Mouse (Mus musculus) olfactory bulb, adult 2 months (tissue): ENCODE results near the gene Mtmr12. TPM values are rescaled to one million over a fixed set of nuclear protein-coding genes. Genes with fewer than 3 reads are reported as not detected.
"Not testable (repeated sequence)": the region's sequence is repeated elsewhere in the genome, so short reads cannot be mapped to it uniquely, and the experiment has no call there.

Experiments used
- H3K27ac ChIP-seq: fragments of 200-500 bp; 2 replicates; pipeline ENCODE4 v1.5.1; 2012; ENCODE audit warnings: low read depth, low read length; ENCODE audit not compliant: insufficient read depth
- H3K4me1 ChIP-seq: fragments of 200-500 bp; 2 replicates; pipeline ENCODE4 v1.6.1; 2012; ENCODE audit warnings: low read length; ENCODE audit not compliant: control insufficient read depth, insufficient read depth
- H3K4me3 ChIP-seq: fragments of 200-500 bp; 2 replicates; pipeline ENCODE4 v1.5.1; 2012; ENCODE audit warnings: mild to moderate bottlenecking, low read depth, low read length, moderate library complexity; ENCODE audit not compliant: insufficient read depth
- CTCF ChIP-seq: fragments of 200-500 bp; IDR thresholded peaks from 2 replicates; pipeline ENCODE4 v1.5.1; 2012; ENCODE audit warnings: low read depth, mild to moderate bottlenecking, low read length, moderate library complexity; ENCODE audit not compliant: insufficient read depth
- POLR2A ChIP-seq: fragments of 200-500 bp; IDR thresholded peaks from 2 replicates; pipeline ENCODE4 v1.6.1; 2012; ENCODE audit warnings: mild to moderate bottlenecking, low read depth, low read length, moderate library complexity; ENCODE audit not compliant: insufficient read depth
- WGBS: fragments of 180-500 bp; shearing (Covaris S2); methylation state at CpG from one replicate; pipeline ENCODE4 v1.1.7; 2018; 5-methylcytosine and 5-hydroxymethylcytosine counted together
- polyA plus RNA-seq: library from polyadenylated mRNA; stranded (reverse); fragments of >200 nt; gene quantifications from 2 replicates; pipeline ENCODE4 v1.2.4, GENCODE M21; 2012; ENCODE audit warnings: low replicate concordance; ENCODE audit not compliant: missing spikeins, insufficient read depth, insufficient read length

The Mtmr12 gene
- polyA plus RNA-seq, 1 experiment: not detected

- H3K27ac ChIP-seq: no peak overlapping the region
- H3K4me3 ChIP-seq: no peak overlapping the region
- H3K4me1 ChIP-seq: peaks cover 12% of the 10 kb centered on the region
- 78% methylated on average over 7 of the region's 7 CpGs for WGBS
- no peak for TF ChIP-seq POLR2A
- TF ChIP-seq CTCF: no peak
Observed at GRCm38 (mm10) chr15:12206646-12207222, 1.9 kb downstream of the Mtmr12 start.

GRCm38 (mm10) chr15:12207556-12208090 lies 2.8 kb downstream of the Mtmr12 start:
- no peak for TF ChIP-seq POLR2A
- TF ChIP-seq CTCF: no peak
- Histone ChIP-seq H3K27ac (no peak overlapping the region), H3K4me3 (no peak overlapping the region), H3K4me1 (peaks cover 13% of the 10 kb centered on the region)
- 73% methylated on average over 6 of the region's 6 CpGs for WGBS

- no peak overlapping the region for H3K27ac ChIP-seq
- WGBS: 70% methylated on average over 8 of the region's 8 CpGs
- H3K4me1 ChIP-seq: peaks cover 21% of the 10 kb centered on the region
- H3K4me3 ChIP-seq: no peak overlapping the region
- TF ChIP-seq POLR2A: no peak
- TF ChIP-seq CTCF: no peak
Observed at GRCm38 (mm10) chr15:12211577-12211976, 6.7 kb downstream of the Mtmr12 start.

- no peak overlapping the region for H3K4me3 ChIP-seq
- no peak overlapping the region for H3K27ac ChIP-seq
- WGBS: 90% methylated on average over 1 of the region's 1 CpGs
- peaks cover 22% of the 10 kb centered on the region for H3K4me1 ChIP-seq
- no peak for TF ChIP-seq CTCF
- no peak for TF ChIP-seq POLR2A
Observed at GRCm38 (mm10) chr15:12212266-12212665, 7.4 kb downstream of the Mtmr12 start.

DNA sequence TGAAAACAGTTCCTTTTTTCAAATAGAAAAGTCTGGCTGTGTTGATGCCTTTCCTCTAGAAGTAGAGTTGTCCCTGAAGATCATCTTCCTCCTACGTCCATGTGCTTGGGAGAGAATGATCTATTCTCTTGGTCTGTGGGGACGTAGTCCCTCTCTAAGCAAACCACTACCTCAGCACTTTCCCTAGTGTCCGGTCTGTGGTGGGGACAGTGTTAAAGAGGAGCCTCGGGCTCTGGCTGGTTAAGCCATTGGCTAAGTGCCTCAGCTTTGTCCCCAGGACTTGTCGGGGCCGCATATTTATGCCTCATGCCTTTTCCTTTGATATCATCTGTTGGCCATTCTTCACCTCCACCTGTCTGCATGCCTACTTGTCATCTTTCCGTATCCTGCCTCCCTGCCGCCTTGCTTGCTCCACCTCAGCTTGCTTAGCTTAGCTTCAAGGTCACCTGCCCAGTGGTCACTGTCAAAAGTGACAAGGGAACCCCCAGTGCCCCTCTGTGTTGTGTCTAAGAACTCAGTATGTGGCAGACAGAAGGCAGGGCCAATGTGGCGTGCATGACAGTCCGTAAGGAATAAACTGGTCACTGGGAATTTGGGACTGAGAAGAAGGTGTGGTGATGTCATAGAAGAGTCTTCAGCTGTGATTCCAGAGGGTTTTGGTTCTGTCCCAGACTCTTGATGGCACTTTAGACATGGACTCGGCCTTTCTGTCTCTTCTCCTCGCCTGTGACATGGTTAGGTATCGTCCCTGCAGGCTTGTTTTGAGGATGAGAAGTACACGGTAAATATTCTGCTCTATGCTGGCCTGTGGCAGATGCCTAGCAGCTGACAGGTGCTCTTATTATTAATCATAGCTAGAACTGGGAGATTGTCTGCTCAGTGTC lies 9.9 kb downstream of the Mtmr12 start:
- no peak for TF ChIP-seq CTCF
- no peak for TF ChIP-seq POLR2A
- no peak overlapping the region for H3K4me3 ChIP-seq
- 82% methylated on average over 14 of the region's 14 CpGs for WGBS
- peaks cover 20% of the 10 kb centered on the region for H3K4me1 ChIP-seq
- no peak overlapping the region for H3K27ac ChIP-seq

DNA sequence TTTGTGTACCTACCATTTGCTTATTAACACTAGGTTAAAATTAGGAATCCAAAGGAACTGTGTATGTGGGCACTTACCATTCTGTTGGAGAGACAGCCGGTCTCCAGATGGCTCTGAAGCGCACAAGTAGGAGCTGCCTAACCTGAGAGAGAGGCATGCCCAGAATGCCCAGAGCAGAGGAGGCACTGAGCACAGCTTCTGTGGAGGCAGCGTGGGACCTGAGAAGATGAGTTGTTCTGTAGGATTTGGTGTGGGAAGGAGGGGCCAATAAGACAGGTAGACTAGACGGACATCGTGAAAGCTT lies 10.5 kb downstream of the Mtmr12 start:
- 84% methylated on average over 5 of the region's 5 CpGs for WGBS
- Histone ChIP-seq H3K4me1 (peaks cover 20% of the 10 kb centered on the region), H3K27ac (no peak overlapping the region), H3K4me3 (no peak overlapping the region)
- no peak for TF ChIP-seq POLR2A
- no peak for TF ChIP-seq CTCF

- H3K4me3 ChIP-seq: no peak overlapping the region
- peaks cover 22% of the 10 kb centered on the region for H3K4me1 ChIP-seq
- H3K27ac ChIP-seq: no peak overlapping the region
- TF ChIP-seq POLR2A (no peak), CTCF (no peak)
- 97% methylated on average over 8 of the region's 8 CpGs for WGBS
Observed at GRCm38 (mm10) chr15:12216119-12216518, 11.3 kb downstream of the Mtmr12 start.

DNA sequence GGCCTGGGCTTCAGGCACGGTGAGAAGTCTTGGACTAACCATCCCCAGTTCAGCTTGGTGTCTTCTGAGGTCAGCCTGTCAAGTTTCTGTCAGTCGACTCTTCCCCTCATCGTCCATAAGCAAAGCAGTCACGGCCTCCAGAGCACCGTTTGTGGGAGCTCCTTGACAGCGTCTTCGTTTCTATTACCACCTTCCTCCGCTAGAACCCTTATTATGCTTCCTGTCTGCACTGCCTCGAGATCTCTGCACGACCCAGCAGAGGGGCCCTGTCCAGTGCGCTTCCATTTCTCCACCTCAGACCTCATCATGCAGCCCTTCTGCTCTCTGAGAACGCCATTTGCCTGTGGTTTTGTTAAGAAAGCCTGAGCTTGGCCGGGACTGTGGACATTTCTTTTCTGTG lies 12.0 kb downstream of the Mtmr12 start:
- Histone ChIP-seq H3K4me1 (peaks cover 20% of the 10 kb centered on the region), H3K4me3 (no peak overlapping the region), H3K27ac (no peak overlapping the region)
- WGBS: 86% methylated on average over 13 of the region's 13 CpGs
- no peak for TF ChIP-seq POLR2A
- TF ChIP-seq CTCF: no peak

DNA sequence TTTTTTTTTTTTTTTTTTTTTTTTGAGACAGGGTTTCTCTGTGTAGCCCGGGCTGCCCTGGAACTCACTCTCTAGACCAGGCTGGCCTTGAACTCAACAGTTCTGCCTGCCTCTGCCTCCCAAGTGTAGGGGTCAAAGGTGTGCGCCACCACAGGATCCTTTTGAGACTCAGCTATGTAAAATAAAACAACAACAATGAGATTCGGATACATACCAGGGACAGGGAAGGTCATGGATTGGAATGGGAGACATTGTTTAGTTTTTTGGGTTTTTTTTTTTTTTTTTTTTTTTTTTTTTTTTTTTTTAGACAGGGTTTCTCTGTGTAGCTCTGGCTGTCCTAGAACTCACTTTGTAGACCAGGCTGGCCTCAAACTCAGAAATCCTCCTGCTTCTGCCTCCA lies 12.5 kb downstream of the Mtmr12 start:
- not testable (repeated sequence) for H3K27ac ChIP-seq, H3K4me3 ChIP-seq
- WGBS: 95% methylated on average over 3 of the region's 3 CpGs
- peaks cover 22% of the 10 kb centered on the region for H3K4me1 ChIP-seq

- 58% methylated on average over 5 of the region's 5 CpGs for WGBS
- Histone ChIP-seq H3K4me1 (peaks cover 25% of the 10 kb centered on the region), H3K27ac (no peak overlapping the region), H3K4me3 (no peak overlapping the region)
- TF ChIP-seq POLR2A: no peak
Observed at GRCm38 (mm10) chr15:12217849-12218248, 13.0 kb downstream of the Mtmr12 start.
